Mouse (Mus musculus): ENCODE data around the gene Shmt1. TPM values are rescaled to one million over a fixed set of nuclear protein-coding genes. Genes with fewer than 3 reads are reported as not detected.

Shmt1 gene
- polyA plus RNA-seq, 2 experiments, result 30.4 to 35.9 TPM

- peak overlapping the region; percentile 76 for H3K27ac ChIP-seq (replicated peaks; ENCODE audit: low read depth, low read length)
- TF ChIP-seq POLR2A (IDR thresholded peaks at IDR 0.05; ENCODE audit: borderline replicate concordance, extremely low read depth, insufficient read depth, insufficient read length), result no peak
- no peaks in the 10 kb centered on the region for H3K9me3 ChIP-seq (ENCODE audit: control insufficient read depth, low read length)
- H3K27me3 ChIP-seq (ENCODE audit: control insufficient read depth, insufficient read depth, low read length), result no peaks in the 10 kb centered on the region
- H3K4me3 ChIP-seq (replicated peaks; ENCODE audit: low read length), result peak overlapping the region; percentile 60
- peaks cover 54% of the 10 kb centered on the region for H3K4me1 ChIP-seq (ENCODE audit: control insufficient read depth, insufficient read depth, low read length)
- peaks cover 28% of the 10 kb centered on the region for H3K36me3 ChIP-seq (ENCODE audit: control insufficient read depth, insufficient read depth, low read length)
- H3K4me2 ChIP-seq (replicated peaks; ENCODE audit: low read depth, low read length, severe bottlenecking), result peak overlapping the region; percentile 86
- 28% methylated on average over 16 of the region's 16 CpGs for WGBS
- peak overlapping the region; percentile 82 for H3K9ac ChIP-seq (ENCODE audit: low read depth, low read length, severe bottlenecking)
- no peak for DNase-seq (ENCODE audit: low spot score)
- ATAC-seq (ENCODE audit: low FRiP score, low read depth), result no peak
Observed at GRCm38 (mm10) chr11:60777801-60778370, 33.6 kb downstream of the Shmt1 start.

GRCm38 (mm10) chr11:60776829-60777740 lies 34.4 kb downstream of the Shmt1 start, which contains the start of the genes Top3a and Smcr8:
TSS of gene Top3a (minus strand) at chr11:60777365.
TSS of gene Smcr8 (plus strand) at chr11:60777524.
- peak; percentile 94 for DNase-seq (ENCODE audit: low spot score)
- peak within 1 kb of the TSS; percentile 82 for H3K9ac ChIP-seq (ENCODE audit: low read depth, low read length, severe bottlenecking)
- H3K4me3 ChIP-seq (replicated peaks; ENCODE audit: low read length), result peak within 1 kb of the TSS; percentile 60
- peak within 1 kb of the TSS; percentile 76 for H3K27ac ChIP-seq (replicated peaks; ENCODE audit: low read depth, low read length)
- no peaks in the 10 kb centered on the region for H3K9me3 ChIP-seq (ENCODE audit: control insufficient read depth, low read length)
- no peak for TF ChIP-seq POLR2A (IDR thresholded peaks at IDR 0.05; ENCODE audit: borderline replicate concordance, extremely low read depth, insufficient read depth, insufficient read length)
- peaks cover 27% of the 10 kb centered on the region for H3K36me3 ChIP-seq (ENCODE audit: control insufficient read depth, insufficient read depth, low read length)
- WGBS, result under 1% methylated on average over 62 of the region's 62 CpGs
- peaks cover 53% of the 10 kb centered on the region for H3K4me1 ChIP-seq (ENCODE audit: control insufficient read depth, insufficient read depth, low read length)
- peak; percentile 95 for ATAC-seq (ENCODE audit: low FRiP score, low read depth)
- peak within 1 kb of the TSS; percentile 86 for H3K4me2 ChIP-seq (replicated peaks; ENCODE audit: low read depth, low read length, severe bottlenecking)
- no peaks in the 10 kb centered on the region for H3K27me3 ChIP-seq (ENCODE audit: control insufficient read depth, insufficient read depth, low read length)

- peaks cover 23% of the 10 kb centered on the region for H3K36me3 ChIP-seq (ENCODE audit: control insufficient read depth, insufficient read depth, low read length)
- no peaks in the 10 kb centered on the region for H3K27me3 ChIP-seq (ENCODE audit: control insufficient read depth, insufficient read depth, low read length)
- H3K27ac ChIP-seq (replicated peaks; ENCODE audit: low read depth, low read length), result peak overlapping the region; percentile 76
- peak overlapping the region; percentile 86 for H3K4me2 ChIP-seq (replicated peaks; ENCODE audit: low read depth, low read length, severe bottlenecking)
- peak overlapping the region; percentile 60 for H3K4me3 ChIP-seq (replicated peaks; ENCODE audit: low read length)
- WGBS, result 5% methylated on average over 17 of the region's 17 CpGs
- H3K9me3 ChIP-seq (ENCODE audit: control insufficient read depth, low read length), result no peaks in the 10 kb centered on the region
- ATAC-seq (ENCODE audit: low FRiP score, low read depth) (no peak), DNase-seq (ENCODE audit: low spot score) (no peak)
- TF ChIP-seq POLR2A (IDR thresholded peaks at IDR 0.05; ENCODE audit: borderline replicate concordance, extremely low read depth, insufficient read depth, insufficient read length), result no peak
- H3K4me1 ChIP-seq (ENCODE audit: control insufficient read depth, insufficient read depth, low read length), result peaks cover 45% of the 10 kb centered on the region
- H3K9ac ChIP-seq (ENCODE audit: low read depth, low read length, severe bottlenecking), result peak overlapping the region; percentile 82
Observed at GRCm38 (mm10) chr11:60776107-60776828, 35.2 kb downstream of the Shmt1 start.

GRCm38 (mm10) chr11:60775578-60775977 lies 35.9 kb downstream of the Shmt1 start:
- TF ChIP-seq POLR2A (IDR thresholded peaks at IDR 0.05; ENCODE audit: borderline replicate concordance, extremely low read depth, insufficient read depth, insufficient read length), result no peak
- H3K36me3 ChIP-seq (ENCODE audit: control insufficient read depth, insufficient read depth, low read length), result peaks cover 17% of the 10 kb centered on the region
- no peak overlapping the region for H3K27ac ChIP-seq (replicated peaks; ENCODE audit: low read depth, low read length)
- 50% methylated on average over 6 of the region's 6 CpGs for WGBS
- DNase-seq (ENCODE audit: low spot score), result no peak
- peak overlapping the region; percentile 82; the same call in 1 of the 2 replicates for H3K9ac ChIP-seq (ENCODE audit: low read depth, low read length, severe bottlenecking)
- H3K27me3 ChIP-seq (ENCODE audit: control insufficient read depth, insufficient read depth, low read length), result no peaks in the 10 kb centered on the region
- H3K9me3 ChIP-seq (ENCODE audit: control insufficient read depth, low read length), result no peaks in the 10 kb centered on the region
- peak overlapping the region; percentile 60 for H3K4me3 ChIP-seq (replicated peaks; ENCODE audit: low read length)
- H3K4me1 ChIP-seq (ENCODE audit: control insufficient read depth, insufficient read depth, low read length), result peaks cover 38% of the 10 kb centered on the region
- no peak for ATAC-seq (ENCODE audit: low FRiP score, low read depth)
- H3K4me2 ChIP-seq (replicated peaks; ENCODE audit: low read depth, low read length, severe bottlenecking), result peak overlapping the region; percentile 86

GRCm38 (mm10) chr11:60774841-60775240 lies 36.7 kb downstream of the Shmt1 start:
- Histone ChIP-seq H3K27me3 (ENCODE audit: control insufficient read depth, insufficient read depth, low read length) (no peaks in the 10 kb centered on the region), H3K4me1 (ENCODE audit: control insufficient read depth, insufficient read depth, low read length) (peaks cover 32% of the 10 kb centered on the region), H3K9ac (ENCODE audit: low read depth, low read length, severe bottlenecking) (0 out of 2 replicates have a peak overlapping the region, but pooled peaks have one; percentile 82), H3K4me2 (replicated peaks; ENCODE audit: low read depth, low read length, severe bottlenecking) (peak overlapping the region; percentile 86; the same call in 1 of the 2 replicates), H3K4me3 (replicated peaks; ENCODE audit: low read length) (no peak overlapping the region), H3K27ac (replicated peaks; ENCODE audit: low read depth, low read length) (no peak overlapping the region), H3K9me3 (ENCODE audit: control insufficient read depth, low read length) (no peaks in the 10 kb centered on the region), H3K36me3 (ENCODE audit: control insufficient read depth, insufficient read depth, low read length) (peaks cover 10% of the 10 kb centered on the region)
- WGBS, result 77% methylated on average over 1 of the region's 1 CpGs
- no peak for TF ChIP-seq POLR2A (IDR thresholded peaks at IDR 0.05; ENCODE audit: borderline replicate concordance, extremely low read depth, insufficient read depth, insufficient read length)
- ATAC-seq (ENCODE audit: low FRiP score, low read depth) (no peak), DNase-seq (ENCODE audit: low spot score) (no peak)

Data from limb, embryonic 14.5 days (tissue).